Mouse (Mus musculus): ENCODE results near the gene Zfp354b. TPM values are rescaled to one million over a fixed set of nuclear protein-coding genes. Genes with fewer than 3 reads are reported as not detected.
A peak's percentile ranks its signal among the peaks of the same experiment; 100 is the strongest.

Gene Zfp354b
- polyA plus RNA-seq, 1 experiment from 2014 or later: 2.1 TPM

DNA sequence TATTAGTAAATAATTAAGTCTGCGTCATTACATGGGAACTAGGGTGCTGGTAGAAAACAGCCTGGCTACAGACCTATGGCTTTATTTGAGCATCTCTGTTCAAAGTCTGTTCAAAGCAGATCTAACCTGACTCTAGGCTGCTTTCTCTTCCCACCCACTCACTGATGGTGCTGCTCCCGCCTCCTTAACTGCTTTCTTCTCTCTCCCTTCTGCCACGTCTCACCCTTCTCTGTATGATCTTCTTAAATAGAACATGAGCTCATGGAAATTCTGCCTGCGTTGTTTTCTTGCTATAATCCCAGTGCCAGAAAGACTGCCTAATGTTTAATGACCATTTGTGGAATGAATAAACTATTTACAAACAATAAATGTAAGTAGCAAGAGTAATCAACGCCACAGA is 23.3 kb downstream of the Zfp354b start:
- ATAC-seq (replicated peaks; ENCODE audit: insufficient number of reproducible peaks, low FRiP score, low TSS enrichment, low read depth): no peak

DNA sequence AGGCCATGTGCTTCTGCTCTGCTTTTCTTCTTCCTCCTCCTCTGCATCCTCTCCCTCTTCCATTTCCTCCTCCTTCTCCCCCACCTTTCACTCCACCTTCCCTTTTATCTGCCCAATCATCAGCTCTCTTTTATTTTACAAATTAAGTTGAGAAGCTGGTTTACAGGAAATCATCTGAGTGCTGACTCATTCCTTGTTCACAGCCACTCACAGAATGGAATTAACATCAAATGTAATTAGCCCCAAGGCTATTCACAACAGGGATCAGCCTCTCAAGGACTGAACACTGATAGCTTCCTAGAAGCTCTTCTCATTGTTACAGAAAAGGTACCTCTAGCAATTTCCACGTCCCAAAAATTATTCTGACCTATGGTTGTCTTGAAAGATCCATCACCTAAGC is 34.1 kb downstream of the Zfp354b start:
- H3K9me3 ChIP-seq (replicated peaks; ENCODE audit: control insufficient read depth, low read length): peaks cover 22% of the 10 kb centered on the region
- H3K27ac ChIP-seq (replicated peaks; ENCODE audit: low read depth, low read length): no peak overlapping the region
- H3K27me3 ChIP-seq (ENCODE audit: control insufficient read depth, insufficient read depth, low read length): no peaks in the 10 kb centered on the region
- no peak for ATAC-seq (replicated peaks; ENCODE audit: insufficient number of reproducible peaks, low FRiP score, low TSS enrichment, low read depth)
- no peak for DNase-seq (ENCODE audit: low spot score)
- H3K4me3 ChIP-seq (ENCODE audit: low read depth, low read length): no peak overlapping the region
- no peak overlapping the region for H3K4me2 ChIP-seq (ENCODE audit: low read depth, low read length)
- no peak overlapping the region for H3K9ac ChIP-seq (replicated peaks; ENCODE audit: low read length)
- peaks cover 27% of the 10 kb centered on the region for H3K36me3 ChIP-seq (replicated peaks; ENCODE audit: control insufficient read depth, insufficient read depth, low read depth, low read length)
- no peaks in the 10 kb centered on the region for H3K4me1 ChIP-seq (ENCODE audit: control insufficient read depth, insufficient read depth, low read length)
- 68% methylated on average over 1 of the region's 1 CpGs for WGBS

More for the DNA sequence above, 23.3 kb downstream of the Zfp354b start:
- no peak overlapping the region for H3K9ac ChIP-seq (replicated peaks; ENCODE audit: low read length)
- H3K4me3 ChIP-seq (ENCODE audit: low read depth, low read length): no peak overlapping the region
- H3K4me2 ChIP-seq (ENCODE audit: low read depth, low read length): no peak overlapping the region
- H3K27me3 ChIP-seq (ENCODE audit: control insufficient read depth, insufficient read depth, low read length): no peaks in the 10 kb centered on the region
- no peak for DNase-seq (ENCODE audit: low spot score)
- H3K36me3 ChIP-seq (replicated peaks; ENCODE audit: control insufficient read depth, insufficient read depth, low read depth, low read length): peaks cover 53% of the 10 kb centered on the region
- no peaks in the 10 kb centered on the region; the same call in 1 of the 2 replicates for H3K9me3 ChIP-seq (replicated peaks; ENCODE audit: control insufficient read depth, low read length)
- H3K4me1 ChIP-seq (ENCODE audit: control insufficient read depth, insufficient read depth, low read length): no peaks in the 10 kb centered on the region
- no peak overlapping the region for H3K27ac ChIP-seq (replicated peaks; ENCODE audit: low read depth, low read length)
- 95% methylated on average over 5 of the region's 5 CpGs for WGBS

DNA sequence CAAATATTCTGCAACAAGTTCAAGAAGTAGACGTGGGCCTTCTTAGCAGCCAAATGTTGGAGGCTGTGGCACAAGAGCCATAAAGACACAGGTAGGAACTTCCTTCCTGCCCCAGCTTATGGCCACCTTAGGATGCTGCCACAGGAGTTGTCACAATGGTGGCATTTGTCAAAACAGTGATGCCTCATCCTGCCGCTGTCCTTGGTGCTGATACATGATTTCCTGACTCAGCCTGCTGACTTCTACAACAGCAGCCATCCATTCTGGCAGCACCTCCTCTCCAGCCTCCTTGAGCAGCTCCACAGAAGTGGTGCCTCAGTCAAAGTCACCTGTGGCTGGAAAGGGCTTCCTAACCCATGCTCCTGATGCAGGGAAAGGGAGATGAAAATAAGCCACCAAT is 39.0 kb downstream of the Zfp354b start:
- Histone ChIP-seq H3K27me3 (ENCODE audit: control insufficient read depth, insufficient read depth, low read length) (no peaks in the 10 kb centered on the region), H3K4me2 (ENCODE audit: low read depth, low read length) (no peak overlapping the region), H3K36me3 (replicated peaks; ENCODE audit: control insufficient read depth, insufficient read depth, low read depth, low read length) (no peaks in the 10 kb centered on the region), H3K9ac (replicated peaks; ENCODE audit: low read length) (no peak overlapping the region), H3K4me3 (ENCODE audit: low read depth, low read length) (no peak overlapping the region), H3K27ac (replicated peaks; ENCODE audit: low read depth, low read length) (no peak overlapping the region), H3K4me1 (ENCODE audit: control insufficient read depth, insufficient read depth, low read length) (no peaks in the 10 kb centered on the region), H3K9me3 (replicated peaks; ENCODE audit: control insufficient read depth, low read length) (no peaks in the 10 kb centered on the region)
- 50% methylated on average over 2 of the region's 2 CpGs for WGBS
- DNase-seq (ENCODE audit: low spot score): peak; percentile 16
- no peak for ATAC-seq (replicated peaks; ENCODE audit: insufficient number of reproducible peaks, low FRiP score, low TSS enrichment, low read depth)

GRCm38 (mm10) chr11:50887390-50888128 is 43.9 kb downstream of the Zfp354b start, which contains the start of gene Zfp454:
Gene Zfp454 (minus strand): TSS chr11:50887651.
- peak within 1 kb of the TSS; percentile 45 for H3K4me3 ChIP-seq (ENCODE audit: low read depth, low read length)
- no peaks in the 10 kb centered on the region; the same call in 1 of the 2 replicates for H3K36me3 ChIP-seq (replicated peaks; ENCODE audit: control insufficient read depth, insufficient read depth, low read depth, low read length)
- peak; percentile 98 for DNase-seq (ENCODE audit: low spot score)
- no peaks in the 10 kb centered on the region for H3K4me1 ChIP-seq (ENCODE audit: control insufficient read depth, insufficient read depth, low read length)
- H3K9me3 ChIP-seq (replicated peaks; ENCODE audit: control insufficient read depth, low read length): no peaks in the 10 kb centered on the region
- H3K4me2 ChIP-seq (ENCODE audit: low read depth, low read length): peak within 1 kb of the TSS; percentile 46
- peak within 1 kb of the TSS; percentile 77 for H3K9ac ChIP-seq (replicated peaks; ENCODE audit: low read length)
- peak; percentile 90 for ATAC-seq (replicated peaks; ENCODE audit: insufficient number of reproducible peaks, low FRiP score, low TSS enrichment, low read depth)
- no peak within 1 kb of the TSS for H3K27ac ChIP-seq (replicated peaks; ENCODE audit: low read depth, low read length)
- WGBS: 6% methylated on average over 26 of the region's 26 CpGs
- no peaks in the 10 kb centered on the region for H3K27me3 ChIP-seq (ENCODE audit: control insufficient read depth, insufficient read depth, low read length)

DNA sequence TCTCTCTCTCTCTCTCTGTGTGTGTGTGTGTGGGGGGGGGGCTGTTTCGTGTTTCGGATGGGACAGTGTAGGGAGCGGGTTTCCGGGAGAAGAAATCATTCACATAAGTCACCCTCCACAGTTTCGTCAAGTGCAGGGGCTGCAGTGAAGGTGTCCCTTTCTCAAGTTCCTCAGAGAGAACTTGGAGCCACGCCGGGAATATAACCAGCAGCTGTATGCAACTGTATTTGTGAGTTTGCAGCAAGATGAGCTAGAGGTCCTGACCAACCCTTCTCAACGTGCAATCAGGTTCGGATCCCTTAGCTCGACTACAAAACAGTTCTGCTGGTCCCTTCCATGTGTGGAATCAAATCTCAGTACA is 44.5 kb downstream of the Zfp354b start:
- peak overlapping the region; percentile 77 for H3K9ac ChIP-seq (replicated peaks; ENCODE audit: low read length)
- H3K9me3 ChIP-seq (replicated peaks; ENCODE audit: control insufficient read depth, low read length): no peaks in the 10 kb centered on the region
- peak overlapping the region; percentile 45 for H3K4me3 ChIP-seq (ENCODE audit: low read depth, low read length)
- H3K4me1 ChIP-seq (ENCODE audit: control insufficient read depth, insufficient read depth, low read length): no peaks in the 10 kb centered on the region
- peak; percentile 16; the same call in 1 of the 2 replicates for ATAC-seq (replicated peaks; ENCODE audit: insufficient number of reproducible peaks, low FRiP score, low TSS enrichment, low read depth)
- 25% methylated on average over 10 of the region's 10 CpGs for WGBS
- no peak overlapping the region for H3K27ac ChIP-seq (replicated peaks; ENCODE audit: low read depth, low read length)
- H3K36me3 ChIP-seq (replicated peaks; ENCODE audit: control insufficient read depth, insufficient read depth, low read depth, low read length): no peaks in the 10 kb centered on the region; the same call in none of the 2 replicates
- peak; percentile 34 for DNase-seq (ENCODE audit: low spot score)
- no peaks in the 10 kb centered on the region for H3K27me3 ChIP-seq (ENCODE audit: control insufficient read depth, insufficient read depth, low read length)
- peak overlapping the region; percentile 46 for H3K4me2 ChIP-seq (ENCODE audit: low read depth, low read length)

DNA sequence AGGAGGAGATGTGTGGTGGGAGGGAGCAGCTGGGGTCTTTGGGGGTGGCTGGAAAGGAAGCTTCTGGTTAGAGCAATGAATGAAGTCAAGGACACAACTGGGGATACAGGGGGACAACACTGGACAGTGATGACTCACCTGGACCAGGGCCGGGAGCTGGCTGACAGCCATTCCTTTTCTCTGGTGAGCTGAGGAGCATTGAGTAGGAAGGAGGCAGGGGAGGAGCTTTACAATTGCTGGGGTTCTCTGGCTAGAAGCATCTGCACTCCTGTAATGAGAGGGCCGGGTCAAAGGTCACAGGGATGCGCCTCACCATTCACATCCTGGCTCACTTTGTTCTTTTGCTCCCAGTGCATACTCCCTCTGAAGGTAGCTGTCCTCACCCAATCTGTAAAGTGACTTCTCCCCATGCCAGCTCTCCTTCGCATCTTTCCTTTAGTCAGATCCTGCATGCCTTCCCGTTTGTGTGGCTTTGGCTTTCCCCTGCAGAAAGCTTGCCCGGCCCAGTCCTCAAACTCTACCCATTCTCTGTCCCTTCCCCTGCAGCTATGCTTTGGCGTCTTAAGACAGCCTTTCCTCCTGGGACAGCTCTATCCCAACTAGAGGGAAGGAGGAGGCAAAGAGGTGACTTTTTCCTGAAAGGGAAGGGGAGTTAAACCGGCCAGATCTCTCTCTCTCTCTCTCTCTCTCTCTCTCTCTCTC is 45.1 kb downstream of the Zfp354b start:
- H3K4me3 ChIP-seq (ENCODE audit: low read depth, low read length): peak overlapping the region; percentile 45
- WGBS: 56% methylated on average over 8 of the region's 8 CpGs
- no peak overlapping the region for H3K27ac ChIP-seq (replicated peaks; ENCODE audit: low read depth, low read length)
- peak overlapping the region; percentile 46 for H3K4me2 ChIP-seq (ENCODE audit: low read depth, low read length)
- H3K9me3 ChIP-seq (replicated peaks; ENCODE audit: control insufficient read depth, low read length): no peaks in the 10 kb centered on the region
- no peaks in the 10 kb centered on the region; the same call in none of the 2 replicates for H3K36me3 ChIP-seq (replicated peaks; ENCODE audit: control insufficient read depth, insufficient read depth, low read depth, low read length)
- H3K4me1 ChIP-seq (ENCODE audit: control insufficient read depth, insufficient read depth, low read length): no peaks in the 10 kb centered on the region
- ATAC-seq (replicated peaks; ENCODE audit: insufficient number of reproducible peaks, low FRiP score, low TSS enrichment, low read depth): no peak
- no peak for DNase-seq (ENCODE audit: low spot score)
- H3K9ac ChIP-seq (replicated peaks; ENCODE audit: low read length): peak overlapping the region; percentile 77
- no peaks in the 10 kb centered on the region for H3K27me3 ChIP-seq (ENCODE audit: control insufficient read depth, insufficient read depth, low read length)

DNA sequence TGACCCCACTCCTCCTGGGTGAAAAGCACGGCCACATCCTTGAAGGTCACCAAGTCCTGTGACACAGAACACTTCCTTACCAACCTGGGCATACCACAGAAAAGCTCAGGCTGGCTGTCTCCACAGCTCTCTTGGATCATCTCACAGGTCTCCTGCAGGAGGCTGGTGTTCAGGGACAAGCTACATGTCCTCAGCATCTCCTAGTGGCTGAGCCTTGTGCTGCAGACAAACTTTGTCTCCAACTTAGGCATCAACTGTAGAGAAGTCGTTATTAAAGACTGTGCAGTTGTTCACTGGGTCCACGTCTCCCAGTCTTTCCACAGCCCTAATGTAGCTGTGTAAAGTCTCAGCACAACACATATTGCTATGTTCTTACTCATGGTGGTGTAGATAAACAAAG is 47.7 kb downstream of the Zfp354b start:
- no peaks in the 10 kb centered on the region for H3K9me3 ChIP-seq (replicated peaks; ENCODE audit: control insufficient read depth, low read length)
- H3K4me3 ChIP-seq (ENCODE audit: low read depth, low read length): no peak overlapping the region
- no peaks in the 10 kb centered on the region for H3K4me1 ChIP-seq (ENCODE audit: control insufficient read depth, insufficient read depth, low read length)
- DNase-seq (ENCODE audit: low spot score): no peak
- ATAC-seq (replicated peaks; ENCODE audit: insufficient number of reproducible peaks, low FRiP score, low TSS enrichment, low read depth): no peak
- no peak overlapping the region for H3K9ac ChIP-seq (replicated peaks; ENCODE audit: low read length)
- H3K27ac ChIP-seq (replicated peaks; ENCODE audit: low read depth, low read length): no peak overlapping the region
- 82% methylated on average over 3 of the region's 3 CpGs for WGBS
- H3K27me3 ChIP-seq (ENCODE audit: control insufficient read depth, insufficient read depth, low read length): no peaks in the 10 kb centered on the region
- peaks cover 9% of the 10 kb centered on the region for H3K36me3 ChIP-seq (replicated peaks; ENCODE audit: control insufficient read depth, insufficient read depth, low read depth, low read length)
- H3K4me2 ChIP-seq (ENCODE audit: low read depth, low read length): no peak overlapping the region

DNA sequence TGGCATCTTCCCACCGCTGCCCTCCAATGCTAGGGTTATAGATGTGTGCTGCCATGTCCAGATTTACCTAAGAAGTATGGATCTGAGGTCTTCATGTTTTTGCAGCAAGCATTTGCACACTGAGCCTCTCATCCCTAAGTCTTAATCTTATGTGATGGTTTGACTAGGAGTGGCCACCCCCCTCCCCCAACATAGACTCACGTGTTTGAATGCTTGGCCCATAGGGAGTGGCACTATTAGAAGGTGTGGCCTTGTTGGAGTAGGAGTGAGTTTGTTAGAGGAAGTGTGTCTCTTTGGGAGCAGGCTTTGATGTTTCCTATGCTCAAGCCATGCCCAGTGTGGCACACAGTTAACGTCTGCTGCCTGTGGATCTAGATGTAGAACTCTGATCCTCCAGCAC is 52.8 kb downstream of the Zfp354b start:
- peaks cover 3% of the 10 kb centered on the region; the same call in 1 of the 2 replicates for H3K9me3 ChIP-seq (replicated peaks; ENCODE audit: control insufficient read depth, low read length)
- H3K4me2 ChIP-seq (ENCODE audit: low read depth, low read length): no peak overlapping the region
- H3K27ac ChIP-seq (replicated peaks; ENCODE audit: low read depth, low read length): no peak overlapping the region
- WGBS: 90% methylated on average over 3 of the region's 3 CpGs
- ATAC-seq (replicated peaks; ENCODE audit: insufficient number of reproducible peaks, low FRiP score, low TSS enrichment, low read depth) (no peak), DNase-seq (ENCODE audit: low spot score) (no peak)
- no peaks in the 10 kb centered on the region for H3K4me1 ChIP-seq (ENCODE audit: control insufficient read depth, insufficient read depth, low read length)
- no peak overlapping the region for H3K4me3 ChIP-seq (ENCODE audit: low read depth, low read length)
- no peaks in the 10 kb centered on the region for H3K27me3 ChIP-seq (ENCODE audit: control insufficient read depth, insufficient read depth, low read length)
- peaks cover 21% of the 10 kb centered on the region for H3K36me3 ChIP-seq (replicated peaks; ENCODE audit: control insufficient read depth, insufficient read depth, low read depth, low read length)
- H3K9ac ChIP-seq (replicated peaks; ENCODE audit: low read length): no peak overlapping the region
